Mouse (Mus musculus): ENCODE results near the gene Fen1. TPM values are rescaled to one million over a fixed set of nuclear protein-coding genes. Genes with fewer than 3 reads are reported as not detected.

The Fen1 gene
- total RNA-seq, 2 experiments from 2014 or later: 10.5 to 11.6 TPM

DNA sequence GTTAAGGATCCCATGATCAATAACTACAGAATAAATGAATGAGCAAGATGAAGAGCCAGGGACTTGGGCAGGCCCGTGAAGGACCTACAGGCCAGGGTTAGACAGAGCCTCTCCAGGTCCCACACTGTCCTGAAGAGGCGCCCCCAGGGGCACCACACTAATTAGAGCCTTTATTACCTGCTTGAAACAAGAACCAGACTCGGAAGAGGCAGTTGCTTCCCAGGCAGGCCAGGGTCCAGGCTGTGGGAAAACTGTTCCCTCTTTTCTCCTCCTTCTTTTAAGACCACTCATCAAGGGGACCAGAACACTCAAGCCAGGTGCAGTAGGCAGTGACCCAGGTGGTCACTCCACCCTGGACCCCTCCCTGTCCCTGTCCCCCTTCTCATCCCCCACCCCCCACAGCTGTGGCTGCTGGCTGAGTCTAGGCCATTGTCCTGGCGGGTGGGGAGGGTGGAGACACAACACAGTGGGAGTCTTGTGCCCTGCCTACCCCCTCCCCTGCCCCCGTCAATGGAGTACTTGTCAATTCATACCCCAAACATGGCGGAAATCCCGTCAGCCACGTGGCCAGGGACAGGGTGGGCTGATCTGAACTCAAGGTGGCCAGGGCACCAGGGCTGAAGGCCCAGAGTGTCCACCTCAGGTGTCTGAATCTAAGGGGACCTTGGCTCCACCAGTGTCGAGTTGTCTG is 28.5 kb upstream of the Fen1 start:
- intact Hi-C loops (cut with DNase I): no loop called here
- Histone ChIP-seq H3K27ac (peak overlapping the region; percentile 50; the same call in 1 of the 2 replicates), H3K4me3 (no peak overlapping the region)
- no peak for TF ChIP-seq CTCF (IDR thresholded peaks at IDR 0.05)
- DNase-seq (ENCODE audit: extremely low spot score in 1 of 2, low spot score in 2 of 2): peak in 1 of 2 experiments; percentile 38

- no peak for TF ChIP-seq CTCF (IDR thresholded peaks at IDR 0.05)
- Histone ChIP-seq H3K27ac (no peak overlapping the region), H3K4me3 (no peak overlapping the region)
- intact Hi-C loops (cut with DNase I): no loop called here
- DNase-seq (ENCODE audit: extremely low spot score in 1 of 2, low spot score in 2 of 2): no peak
Observed at GRCm38 (mm10) chr19:10231871-10232270, 27.9 kb upstream of the Fen1 start.

DNA sequence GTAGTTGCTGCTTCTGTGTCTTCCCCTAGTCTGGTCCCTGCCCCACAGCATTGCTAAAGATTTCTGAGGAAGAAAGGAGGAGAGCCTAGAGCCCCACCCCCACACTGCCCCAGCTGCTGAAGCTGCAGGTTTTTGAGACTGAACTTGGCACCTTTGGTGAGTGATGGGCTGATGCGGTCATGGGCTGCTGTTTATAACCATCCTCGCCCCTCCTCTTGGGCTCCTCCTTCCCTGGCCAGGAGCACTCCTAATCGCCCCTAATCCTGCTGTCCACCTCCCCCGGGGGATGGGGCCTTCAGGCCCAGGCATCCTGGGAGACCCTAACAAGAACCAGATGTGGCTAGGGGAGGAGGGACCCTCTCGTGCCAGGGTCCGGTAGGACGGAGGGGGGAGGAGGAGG is 27.0 kb upstream of the Fen1 start:
- Histone ChIP-seq H3K4me3 (no peak overlapping the region), H3K27ac (no peak overlapping the region; the same call in 1 of the 2 replicates)
- no peak for DNase-seq (ENCODE audit: extremely low spot score in 1 of 2, low spot score in 2 of 2)
- TF ChIP-seq CTCF (IDR thresholded peaks at IDR 0.05): no peak
- intact Hi-C loops (cut with DNase I): no loop called here

DNA sequence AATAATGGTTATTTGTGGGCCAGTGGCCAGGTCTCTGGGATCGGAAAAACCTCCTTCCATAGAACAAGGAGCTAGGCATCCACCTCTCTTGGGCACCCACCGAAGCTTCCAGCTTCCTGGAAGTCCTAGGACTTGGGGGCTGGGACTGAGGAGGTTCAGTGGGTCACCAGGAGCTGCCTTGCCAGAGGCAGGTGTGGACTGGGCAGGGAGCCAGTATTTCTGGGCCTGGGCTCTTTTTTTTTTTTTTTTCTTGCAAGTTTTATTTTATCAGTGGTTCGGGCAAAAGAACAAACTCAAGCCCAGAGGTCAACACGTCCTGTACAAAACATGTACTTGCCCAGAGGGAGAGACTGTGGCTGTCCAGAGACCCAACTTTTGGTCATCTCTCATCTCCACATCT is 21.8 kb upstream of the Fen1 start:
- no peak overlapping the region for H3K27ac ChIP-seq
- H3K4me3 ChIP-seq: no peak overlapping the region
- DNase-seq (ENCODE audit: extremely low spot score in 1 of 2, low spot score in 2 of 2): no peak
- TF ChIP-seq CTCF (IDR thresholded peaks at IDR 0.05): no peak
- intact Hi-C loops (cut with DNase I): no loop called here

GRCm38 (mm10) chr19:10224637-10225453 is 20.9 kb upstream of the Fen1 start:
- intact Hi-C loops (cut with DNase I): no loop called here
- no peak for DNase-seq (ENCODE audit: extremely low spot score in 1 of 2, low spot score in 2 of 2)
- Histone ChIP-seq H3K27ac (no peak overlapping the region), H3K4me3 (no peak overlapping the region)
- TF ChIP-seq CTCF (IDR thresholded peaks at IDR 0.05): no peak

- no peak overlapping the region for H3K4me3 ChIP-seq
- no peak for TF ChIP-seq CTCF (IDR thresholded peaks at IDR 0.05)
- no peak for DNase-seq (ENCODE audit: extremely low spot score in 1 of 2, low spot score in 2 of 2)
- H3K27ac ChIP-seq: no peak overlapping the region
- intact Hi-C loops (cut with DNase I): no loop called here
Observed at GRCm38 (mm10) chr19:10223561-10223960, 19.6 kb upstream of the Fen1 start.

- intact Hi-C loops (cut with DNase I): no loop called here
- Histone ChIP-seq H3K27ac (no peak overlapping the region), H3K4me3 (no peak overlapping the region)
- DNase-seq (ENCODE audit: extremely low spot score in 1 of 2, low spot score in 2 of 2): no peak
- no peak for TF ChIP-seq CTCF (IDR thresholded peaks at IDR 0.05)
Observed at GRCm38 (mm10) chr19:10222656-10223055, 18.7 kb upstream of the Fen1 start.

DNA sequence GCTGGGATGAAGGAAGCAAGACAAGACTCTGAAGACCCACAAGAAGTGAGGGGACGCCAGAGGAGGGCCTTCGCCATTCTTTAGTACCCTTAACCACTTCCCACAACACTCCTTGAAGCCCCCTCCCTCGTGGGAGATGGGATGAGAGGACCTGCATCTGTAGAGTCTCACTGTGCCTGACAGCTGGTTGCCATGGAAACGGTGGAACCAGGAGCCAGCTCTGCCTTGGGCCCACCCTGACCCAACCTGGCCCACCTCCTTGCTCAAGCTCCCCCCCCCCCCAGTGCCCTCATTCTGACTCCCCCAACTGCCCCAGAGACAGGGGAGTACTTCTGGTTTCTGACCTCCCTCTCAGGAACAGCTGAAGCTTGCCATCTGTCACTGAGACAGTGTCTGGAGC is 17.6 kb upstream of the Fen1 start:
- intact Hi-C loops (cut with DNase I): no loop called here
- no peak for DNase-seq (ENCODE audit: extremely low spot score in 1 of 2, low spot score in 2 of 2)

DNA sequence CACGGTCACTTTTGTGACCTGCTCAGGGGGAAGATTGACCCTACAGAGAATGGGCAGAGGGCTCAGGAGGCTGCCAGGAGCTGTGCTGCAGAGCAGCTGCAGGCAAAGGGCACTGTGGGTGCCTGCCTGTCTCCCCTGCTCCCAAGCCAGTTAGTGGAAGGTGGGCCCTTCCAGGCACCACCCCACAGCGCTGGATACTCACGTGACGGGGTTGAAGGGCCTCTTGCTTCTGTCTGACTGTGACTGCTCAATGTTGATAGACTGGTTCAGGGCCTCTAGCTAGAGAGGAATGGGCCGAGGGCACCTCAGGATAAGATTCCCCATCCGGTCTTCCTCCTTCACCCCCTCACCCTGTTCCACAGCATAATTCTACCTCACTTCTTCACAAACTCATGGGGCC is 15.6 kb upstream of the Fen1 start:
- intact Hi-C loops (cut with DNase I): loop anchor here (5.0 kb wide), 1 partner anchor 268 kb away; no protein-coding TSS in a partner anchor
- no peak for DNase-seq (ENCODE audit: extremely low spot score in 1 of 2, low spot score in 2 of 2)

More for the DNA sequence above, 17.6 kb upstream of the Fen1 start:
- H3K4me3 ChIP-seq: no peak overlapping the region
- no peak overlapping the region for H3K27ac ChIP-seq
- TF ChIP-seq CTCF (IDR thresholded peaks at IDR 0.05): no peak

DNA sequence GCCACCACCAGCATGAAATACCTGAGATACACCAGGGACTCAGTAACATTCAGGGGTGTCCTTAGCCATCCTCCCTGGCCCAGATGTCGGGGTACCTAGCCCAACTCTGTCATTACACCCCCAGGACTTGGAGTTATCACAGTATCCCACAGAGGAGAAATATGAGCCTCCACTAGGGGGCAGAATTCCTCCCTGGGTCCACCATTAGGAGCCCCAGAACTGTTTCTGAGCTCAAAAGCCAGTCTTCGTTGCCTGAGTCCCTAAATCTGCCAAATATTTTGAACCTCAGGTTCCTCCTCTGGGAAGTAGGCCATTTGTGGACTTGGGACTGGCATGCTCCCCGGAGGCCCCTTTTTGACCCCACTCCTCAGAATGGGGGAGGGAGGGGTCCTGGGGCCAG is 15.1 kb upstream of the Fen1 start:
- intact Hi-C loops (cut with DNase I): loop anchor here (5.0 kb wide), 1 partner anchor 268 kb away; no protein-coding TSS in a partner anchor
- H3K27ac ChIP-seq: no peak overlapping the region
- DNase-seq (ENCODE audit: extremely low spot score in 1 of 2, low spot score in 2 of 2): peak; percentile 48 to 51
- peak; percentile 83 for TF ChIP-seq CTCF (IDR thresholded peaks at IDR 0.05)
- no peak overlapping the region for H3K4me3 ChIP-seq

More for the DNA sequence above, 15.6 kb upstream of the Fen1 start:
- TF ChIP-seq CTCF (IDR thresholded peaks at IDR 0.05): no peak
- Histone ChIP-seq H3K4me3 (no peak overlapping the region), H3K27ac (no peak overlapping the region)

- H3K27ac ChIP-seq: no peak overlapping the region
- intact Hi-C loops (cut with DNase I): loop anchor here (5.0 kb wide), 1 partner anchor 271 kb away; no protein-coding TSS in a partner anchor
- no peak for DNase-seq (ENCODE audit: extremely low spot score in 1 of 2, low spot score in 2 of 2)
- TF ChIP-seq CTCF (IDR thresholded peaks at IDR 0.05): no peak
- H3K4me3 ChIP-seq: no peak overlapping the region
Observed at GRCm38 (mm10) chr19:10216101-10216500, 12.1 kb upstream of the Fen1 start.

DNA sequence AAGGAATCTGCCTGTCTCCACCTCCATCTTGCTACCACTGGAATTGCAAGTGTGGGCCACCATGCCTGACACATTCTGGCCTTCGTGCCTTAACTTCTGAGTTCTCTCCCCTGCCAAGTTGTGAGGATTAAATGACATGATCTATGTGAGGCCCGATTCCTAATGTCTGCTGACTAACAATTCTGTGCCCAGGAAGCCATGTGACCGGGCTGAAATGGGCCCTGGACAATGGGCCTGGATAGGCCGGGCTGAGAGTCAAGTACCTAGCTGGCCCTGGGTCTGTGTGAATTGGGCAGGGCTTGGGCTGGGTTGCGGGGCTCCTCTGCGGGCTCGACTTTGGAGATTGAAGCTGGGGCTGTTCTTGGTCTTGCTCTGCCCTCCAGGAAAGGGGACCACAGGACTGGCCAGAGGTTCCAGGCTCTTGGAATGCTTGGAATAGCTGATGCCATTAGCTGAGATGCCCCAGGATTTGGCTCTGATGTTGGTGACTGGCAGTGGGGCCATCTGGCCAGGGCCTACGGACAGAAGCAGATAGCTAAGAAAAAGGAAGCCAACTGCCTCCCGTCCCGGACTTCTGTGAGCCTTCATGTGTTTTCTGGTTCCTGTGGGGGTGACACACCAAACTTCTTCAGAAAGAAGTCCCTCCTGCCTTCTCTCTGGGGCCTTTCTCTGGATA is 10.0 kb upstream of the Fen1 start:
- no peak for DNase-seq (ENCODE audit: extremely low spot score in 1 of 2, low spot score in 2 of 2)
- Histone ChIP-seq H3K4me3 (no peak overlapping the region), H3K27ac (no peak overlapping the region)
- intact Hi-C loops (cut with DNase I): no loop called here
- no peak for TF ChIP-seq CTCF (IDR thresholded peaks at IDR 0.05)
